Mouse (Mus musculus) hindbrain, embryonic 16.5 days (tissue): ENCODE measurements around the gene Nup54. TPM values are rescaled to one million over a fixed set of nuclear protein-coding genes. Genes with fewer than 3 reads are reported as not detected.

ENCODE experiments used
- ATAC-seq: fragments of 200-750 bp; cut with Nextera tagmentation; 2 replicates; pipeline ENCODE4 v1.8.0; 2017; ENCODE audit warnings: moderate TSS enrichment, moderate library complexity
- H3K27ac ChIP-seq: fragments of 300-500 bp; sonication (generic); 2 replicates; pipeline ENCODE4 v1.5.1; 2014; ENCODE audit warnings: low read depth, mild to moderate bottlenecking, control low read depth, low read length, moderate library complexity
- H3K27me3 ChIP-seq: fragments of 300-500 bp; sonication (generic); replicated peaks from 2 replicates; pipeline ENCODE4 v1.6.1; 2014; ENCODE audit warnings: low read length; ENCODE audit not compliant: control insufficient read depth, insufficient read depth
- H3K36me3 ChIP-seq: fragments of 300-500 bp; sonication (generic); 2 replicates; pipeline ENCODE4 v1.6.1; 2014; ENCODE audit warnings: mild to moderate bottlenecking, low read length, moderate library complexity, mixed read lengths; ENCODE audit not compliant: control insufficient read depth, insufficient read depth
- H3K4me1 ChIP-seq: fragments of 300-500 bp; sonication (generic); 2 replicates; pipeline ENCODE4 v1.6.1; 2014; ENCODE audit warnings: low read depth, low read length; ENCODE audit not compliant: control insufficient read depth, insufficient read depth
- H3K4me2 ChIP-seq: fragments of 300-500 bp; sonication (generic); 2 replicates; pipeline ENCODE4 v1.6.1; 2014; ENCODE audit warnings: mild to moderate bottlenecking, low read length, control low read depth, moderate library complexity
- H3K4me3 ChIP-seq: fragments of 300-500 bp; sonication (generic); 2 replicates; pipeline ENCODE4 v1.5.1; 2014; ENCODE audit warnings: mild to moderate bottlenecking, low read length, control low read depth, moderate library complexity
- H3K9ac ChIP-seq: fragments of 300-500 bp; sonication (generic); 2 replicates; pipeline ENCODE4 v1.6.1; 2014; ENCODE audit warnings: low read depth, mild to moderate bottlenecking, control low read depth, low read length, moderate library complexity
- H3K9me3 ChIP-seq: fragments of 300-500 bp; sonication (generic); 2 replicates; pipeline ENCODE4 v1.6.1; 2014; ENCODE audit warnings: mild to moderate bottlenecking, low read length, moderate library complexity; ENCODE audit not compliant: control insufficient read depth
- WGBS: fragments of 180-500 bp; shearing (Covaris S2); extraction: QIAGEN DNeasy Blood & Tissue Kit; methylation state at CpG from one replicate; pipeline ENCODE4 v1.1.7; 2014; 5-methylcytosine and 5-hydroxymethylcytosine counted together
- polyA plus RNA-seq: library from polyadenylated mRNA; unstranded; fragments of >200 nt; fragmentation: Nextera tagmentation; extraction: Ambion mirVana; gene quantifications from 2 replicates; pipeline ENCODE4 v1.2.1, GENCODE M21; 2015

Gene Nup54
- polyA plus RNA-seq, 1 experiment from 2014 or later, result 58.3 TPM

DNA sequence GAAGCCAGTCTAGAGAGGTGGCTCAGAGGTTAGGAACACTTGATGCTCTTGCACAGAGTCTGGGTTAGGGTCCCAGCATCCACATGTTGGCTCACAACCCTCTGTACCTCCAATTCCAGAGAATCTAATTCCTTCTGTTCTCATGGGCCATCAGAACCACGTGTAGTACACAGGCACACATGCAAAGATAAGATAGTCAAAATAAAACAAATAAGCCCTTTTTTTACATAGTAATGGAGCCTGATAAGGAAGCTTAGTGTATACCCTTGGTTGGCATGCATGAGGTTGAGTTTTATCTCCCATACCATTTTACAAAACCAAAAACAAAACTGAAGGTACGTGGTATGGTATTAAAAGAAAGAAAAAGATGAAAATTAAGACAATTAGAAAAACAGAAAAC, 22.4 kb upstream of the Nup54 start:
- WGBS, result 84% methylated on average over 2 of the region's 2 CpGs
- no peak overlapping the region for H3K27ac ChIP-seq
- H3K9ac ChIP-seq, result no peak overlapping the region
- H3K4me1 ChIP-seq, result no peaks in the 10 kb centered on the region
- ATAC-seq, result no peak
- H3K27me3 ChIP-seq, result no peaks in the 10 kb centered on the region
- no peak overlapping the region for H3K4me2 ChIP-seq
- peaks cover 17% of the 10 kb centered on the region for H3K36me3 ChIP-seq
- H3K9me3 ChIP-seq, result no peaks in the 10 kb centered on the region
- H3K4me3 ChIP-seq, result no peak overlapping the region

DNA sequence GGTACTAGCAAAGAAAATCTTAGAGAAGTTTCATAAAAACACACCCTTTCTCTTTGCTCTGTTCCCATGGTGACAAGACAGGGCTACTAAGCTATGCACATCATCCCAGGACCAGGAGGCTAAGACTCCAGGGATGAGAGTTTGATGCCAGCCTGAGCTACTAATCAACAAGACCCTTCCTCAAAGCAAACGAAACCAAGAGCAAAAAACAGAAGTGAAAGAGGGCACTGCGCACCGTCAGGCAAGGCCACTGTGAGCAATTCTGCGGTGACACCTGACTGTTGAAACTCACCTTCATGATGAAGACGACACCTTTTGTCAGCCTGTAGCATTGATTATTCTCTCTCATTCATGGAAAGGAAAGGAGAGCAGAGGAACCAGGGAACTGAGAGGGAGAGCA, 17.9 kb upstream of the Nup54 start:
- Histone ChIP-seq H3K4me2 (no peak overlapping the region), H3K27me3 (no peaks in the 10 kb centered on the region), H3K9ac (no peak overlapping the region), H3K36me3 (peaks cover 34% of the 10 kb centered on the region), H3K27ac (no peak overlapping the region), H3K4me1 (no peaks in the 10 kb centered on the region), H3K4me3 (no peak overlapping the region), H3K9me3 (no peaks in the 10 kb centered on the region)
- no peak for ATAC-seq
- WGBS, result 90% methylated on average over 5 of the region's 5 CpGs

GRCm38 (mm10) chr5:92446736-92447135, 11.7 kb upstream of the Nup54 start:
- no peak overlapping the region for H3K4me2 ChIP-seq
- ATAC-seq, result no peak
- peaks cover 57% of the 10 kb centered on the region for H3K36me3 ChIP-seq
- H3K27ac ChIP-seq, result no peak overlapping the region
- H3K9me3 ChIP-seq, result no peaks in the 10 kb centered on the region
- no peak overlapping the region for H3K9ac ChIP-seq
- H3K4me3 ChIP-seq, result no peak overlapping the region
- H3K4me1 ChIP-seq, result no peaks in the 10 kb centered on the region
- WGBS, result 92% methylated on average over 5 of the region's 5 CpGs
- H3K27me3 ChIP-seq, result no peaks in the 10 kb centered on the region

- no peak for ATAC-seq
- Histone ChIP-seq H3K4me2 (no peak overlapping the region), H3K4me1 (no peaks in the 10 kb centered on the region), H3K9ac (no peak overlapping the region), H3K36me3 (peaks cover 46% of the 10 kb centered on the region), H3K27ac (no peak overlapping the region), H3K27me3 (no peaks in the 10 kb centered on the region), H3K4me3 (no peak overlapping the region), H3K9me3 (no peaks in the 10 kb centered on the region)
- 93% methylated on average over 2 of the region's 2 CpGs for WGBS
Measured at GRCm38 (mm10) chr5:92445016-92445415, 10.0 kb upstream of the Nup54 start.

DNA sequence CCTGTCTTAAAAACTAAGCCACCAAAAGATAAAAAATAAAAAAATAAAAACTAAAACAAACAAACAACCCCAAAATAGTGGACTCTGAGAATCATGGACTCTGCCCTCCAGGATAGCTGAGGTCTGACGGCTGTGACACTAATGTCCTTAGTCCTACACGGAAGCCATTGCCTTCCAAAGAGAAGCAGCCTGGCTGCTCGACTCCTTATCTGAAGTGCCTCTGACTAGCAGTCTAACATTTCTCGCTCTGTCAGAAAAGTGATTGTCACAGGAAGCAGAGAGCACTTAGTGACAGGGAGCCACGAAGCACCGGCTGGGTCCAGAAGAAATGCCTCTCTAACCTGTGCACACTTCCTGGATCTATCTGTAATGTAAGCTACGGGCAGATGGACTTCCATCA, 7.9 kb upstream of the Nup54 start:
- H3K36me3 ChIP-seq, result peaks cover 30% of the 10 kb centered on the region

GRCm38 (mm10) chr5:92441494-92441893, 6.5 kb upstream of the Nup54 start:
- Histone ChIP-seq H3K27ac (no peak overlapping the region), H3K9ac (no peak overlapping the region), H3K36me3 (peaks cover 19% of the 10 kb centered on the region), H3K4me1 (no peaks in the 10 kb centered on the region), H3K4me3 (no peak overlapping the region), H3K4me2 (no peak overlapping the region), H3K9me3 (no peaks in the 10 kb centered on the region), H3K27me3 (no peaks in the 10 kb centered on the region)
- 89% methylated on average over 5 of the region's 5 CpGs for WGBS
- ATAC-seq, result no peak

More for the DNA sequence above, 7.9 kb upstream of the Nup54 start:
- H3K9ac ChIP-seq, result no peak overlapping the region
- no peaks in the 10 kb centered on the region for H3K27me3 ChIP-seq
- no peak overlapping the region for H3K4me2 ChIP-seq
- no peaks in the 10 kb centered on the region for H3K9me3 ChIP-seq
- 88% methylated on average over 7 of the region's 7 CpGs for WGBS
- no peak for ATAC-seq
- no peak overlapping the region for H3K4me3 ChIP-seq
- H3K4me1 ChIP-seq, result no peaks in the 10 kb centered on the region
- no peak overlapping the region for H3K27ac ChIP-seq

- Histone ChIP-seq H3K4me1 (peaks cover 8% of the 10 kb centered on the region), H3K9ac (no peak overlapping the region), H3K4me3 (no peak overlapping the region), H3K9me3 (no peaks in the 10 kb centered on the region), H3K4me2 (no peak overlapping the region), H3K36me3 (peaks cover 5% of the 10 kb centered on the region; the same call in 1 of the 2 replicates), H3K27me3 (no peaks in the 10 kb centered on the region), H3K27ac (no peak overlapping the region)
- 85% methylated on average over 8 of the region's 8 CpGs for WGBS
- no peak for ATAC-seq
Measured at GRCm38 (mm10) chr5:92438540-92438939, 3.5 kb upstream of the Nup54 start.

DNA sequence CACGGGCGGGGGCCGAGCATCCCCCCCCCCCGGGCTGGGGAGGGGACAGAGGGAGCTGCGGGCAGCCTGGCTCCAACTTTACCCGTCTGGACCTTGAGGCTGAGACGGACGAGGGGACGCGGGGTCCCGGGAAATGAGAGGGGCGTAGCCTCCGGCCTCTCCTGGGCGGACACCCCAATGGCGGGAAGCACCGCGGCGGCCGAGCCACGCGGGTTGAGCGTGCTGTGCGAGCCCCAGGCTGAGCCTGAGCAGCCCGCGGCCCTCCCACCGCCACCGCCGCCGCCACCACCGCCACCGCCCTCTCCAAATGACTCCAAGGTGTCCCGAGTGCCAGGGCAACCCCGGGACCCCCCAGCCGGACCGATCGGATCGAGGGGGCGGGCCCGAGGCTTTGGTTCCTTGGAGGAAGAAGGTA, 441 bp downstream of the Nup54 start:
- peak overlapping the region; percentile 64 for H3K4me3 ChIP-seq
- 0% methylated on average over 12 of the region's 39 CpGs for WGBS
- H3K27me3 ChIP-seq, result no peaks in the 10 kb centered on the region
- peaks cover 12% of the 10 kb centered on the region for H3K4me1 ChIP-seq
- peak overlapping the region; percentile 91 for H3K4me2 ChIP-seq
- H3K36me3 ChIP-seq, result 0 out of 2 replicates have a peak, but pooled peaks cover 3% of the 10 kb centered on the region
- no peak for ATAC-seq
- peak overlapping the region; percentile 92 for H3K9ac ChIP-seq
- peak overlapping the region; percentile 82 for H3K27ac ChIP-seq
- no peaks in the 10 kb centered on the region for H3K9me3 ChIP-seq

DNA sequence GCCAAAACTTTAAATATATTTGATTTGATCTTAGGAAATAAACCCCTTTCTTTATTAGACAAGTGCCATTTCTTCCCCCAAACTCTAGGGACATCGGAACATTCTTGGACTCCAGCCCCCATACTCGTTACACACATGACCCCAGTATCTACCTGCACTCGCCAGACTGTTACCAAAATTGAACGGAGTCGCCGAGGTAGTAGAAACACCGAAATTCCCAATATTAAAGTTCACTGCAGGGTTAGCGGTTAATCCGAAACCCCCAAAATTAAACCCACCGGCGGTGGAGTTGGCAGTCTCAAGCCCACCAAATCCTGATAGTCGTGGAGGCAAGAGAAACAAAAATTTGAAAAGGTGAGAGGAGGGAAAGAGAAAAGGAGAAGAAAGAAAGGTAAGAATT, 949 bp downstream of the Nup54 start:
- H3K4me2 ChIP-seq, result peak overlapping the region; percentile 91
- H3K9ac ChIP-seq, result peak overlapping the region; percentile 92
- peaks cover 4% of the 10 kb centered on the region; the same call in 1 of the 2 replicates for H3K36me3 ChIP-seq
- WGBS, result under 1% methylated on average over 12 of the region's 12 CpGs
- H3K9me3 ChIP-seq, result no peaks in the 10 kb centered on the region
- H3K27me3 ChIP-seq, result no peaks in the 10 kb centered on the region
- no peak overlapping the region; the same call in 1 of the 2 replicates for H3K27ac ChIP-seq
- no peak for ATAC-seq
- peak overlapping the region; percentile 64 for H3K4me3 ChIP-seq
- peaks cover 12% of the 10 kb centered on the region for H3K4me1 ChIP-seq

DNA sequence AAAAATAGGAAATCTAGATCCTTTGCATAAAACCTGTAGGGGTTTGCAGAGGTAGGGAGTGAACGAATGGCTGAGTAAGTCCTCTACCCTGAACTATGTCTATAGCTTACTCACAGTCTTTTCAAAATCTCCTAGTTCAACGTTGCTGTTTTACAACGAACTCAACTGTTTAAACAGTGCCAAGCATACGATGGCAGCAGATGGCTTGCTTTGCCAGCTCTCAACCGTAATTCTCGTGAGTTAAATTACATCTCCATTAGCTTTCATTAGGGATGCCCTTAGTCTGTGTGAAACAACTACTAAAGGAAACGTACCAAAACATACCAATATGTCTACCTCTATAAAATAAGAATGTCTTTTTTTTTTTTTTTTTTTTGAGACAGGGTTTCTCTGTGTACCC, 3.4 kb downstream of the Nup54 start:
- Histone ChIP-seq H3K27me3 (no peaks in the 10 kb centered on the region), H3K4me2 (no peak overlapping the region), H3K36me3 (peaks cover 27% of the 10 kb centered on the region), H3K27ac (no peak overlapping the region), H3K9me3 (no peaks in the 10 kb centered on the region), H3K9ac (no peak overlapping the region), H3K4me3 (no peak overlapping the region), H3K4me1 (peaks cover 12% of the 10 kb centered on the region)
- no peak for ATAC-seq
- 69% methylated on average over 7 of the region's 7 CpGs for WGBS
